Mouse (Mus musculus) ES-E14 (cell line): Measurements from ENCODE around the gene Hes3. TPM values are rescaled to one million over a fixed set of nuclear protein-coding genes. Genes with fewer than 3 reads are reported as not detected.

Experiments used
- DNase-seq: peaks from one replicate; pipeline ENCODE4 v3.0.0-alpha.2; 2013; ENCODE audit warnings: low read depth, low spot score
- H3K27ac ChIP-seq: 2 replicates; pipeline ENCODE4 v1.5.1; 2012; ENCODE audit warnings: low read depth, mild to moderate bottlenecking, low read length, moderate library complexity, mixed read lengths; ENCODE audit not compliant: poor library complexity, insufficient read depth, severe bottlenecking
- H3K36me3 ChIP-seq: 2 replicates; pipeline ENCODE4 v1.6.1; 2012; ENCODE audit warnings: mild to moderate bottlenecking, low read length, moderate library complexity, mixed read lengths; ENCODE audit not compliant: control insufficient read depth, poor library complexity, insufficient read depth, severe bottlenecking
- H3K4me1 ChIP-seq, 2 experiments: fragments of 150-350 bp in 1 of 2; sonication (generic) in 1 of 2; 2 replicates each; pipeline ENCODE4 v1.6.1; 2012; ENCODE audit warnings: low read length in 2 of 2, mild to moderate bottlenecking in 1 of 2, mixed read lengths in 1 of 2; ENCODE audit not compliant: control insufficient read depth in 2 of 2, insufficient read depth in 2 of 2, poor library complexity in 1 of 2
- H3K4me3 ChIP-seq, 2 experiments: fragments of 150-350 bp in 1 of 2; sonication (generic) in 1 of 2; 2 replicates each; pipeline ENCODE4 v1.5.1; 2012; ENCODE audit warnings: low read length in 2 of 2, low read depth in 1 of 2, mild to moderate bottlenecking in 1 of 2, mixed read lengths in 1 of 2; ENCODE audit not compliant: insufficient read depth in 1 of 2, poor library complexity in 1 of 2, severe bottlenecking in 1 of 2
- H3K9ac ChIP-seq: 2 replicates; pipeline ENCODE4 v1.6.1; 2012; ENCODE audit warnings: low read depth, mild to moderate bottlenecking, low read length, mixed read lengths; ENCODE audit not compliant: poor library complexity, insufficient read depth, severe bottlenecking
- H3K9me3 ChIP-seq: fragments of 150-350 bp; sonication (generic); 2 replicates; pipeline ENCODE4 v1.6.1; 2012; ENCODE audit warnings: low read depth, mild to moderate bottlenecking, low read length; ENCODE audit not compliant: control insufficient read depth, insufficient read depth
- CHD2 ChIP-seq: IDR thresholded peaks from 2 replicates; pipeline ENCODE4 v1.6.1; 2014; ENCODE audit warnings: mild to moderate bottlenecking, low read depth, low read length, inconsistent platforms
- HCFC1 ChIP-seq: IDR thresholded peaks from 2 replicates; pipeline ENCODE4 v1.6.1; 2012; ENCODE audit warnings: low read length, inconsistent platforms, borderline replicate concordance; ENCODE audit not compliant: insufficient read depth
- MAFK ChIP-seq: IDR thresholded peaks from 2 replicates; pipeline ENCODE4 v1.6.1; 2014; ENCODE audit warnings: mild to moderate bottlenecking, low read depth, low read length, inconsistent platforms; ENCODE audit not compliant: insufficient read depth
- ZC3H11A ChIP-seq: IDR thresholded peaks from 2 replicates; pipeline ENCODE4 v1.6.1; 2012; ENCODE audit warnings: low read depth, mild to moderate bottlenecking, inconsistent platforms, low read length, borderline replicate concordance
- ZNF384 ChIP-seq: IDR thresholded peaks from 2 replicates; pipeline ENCODE4 v1.6.1; 2012; ENCODE audit warnings: low read depth, low read length, inconsistent platforms
- in situ Hi-C, 2 experiments: fragments of 600-800 bp; cut with MboI; formaldehyde crosslinking; loops; one replicate each; pipeline ENCODE4 v1.15.1; 2025; ENCODE audit warnings: low sequenced_read_pairs in 2 of 2, inconsistent platforms in 1 of 2; ENCODE audit not compliant: unreplicated experiment in 2 of 2
- total RNA-seq: library from RNA; depleted of rRNA; stranded (reverse); fragments of 300-350 nt; gene quantifications from 2 replicates; pipeline ENCODE4 v1.2.3, GENCODE M21; 2012

Gene Hes3
- total RNA-seq, 1 experiment: 0.58 TPM

DNA sequence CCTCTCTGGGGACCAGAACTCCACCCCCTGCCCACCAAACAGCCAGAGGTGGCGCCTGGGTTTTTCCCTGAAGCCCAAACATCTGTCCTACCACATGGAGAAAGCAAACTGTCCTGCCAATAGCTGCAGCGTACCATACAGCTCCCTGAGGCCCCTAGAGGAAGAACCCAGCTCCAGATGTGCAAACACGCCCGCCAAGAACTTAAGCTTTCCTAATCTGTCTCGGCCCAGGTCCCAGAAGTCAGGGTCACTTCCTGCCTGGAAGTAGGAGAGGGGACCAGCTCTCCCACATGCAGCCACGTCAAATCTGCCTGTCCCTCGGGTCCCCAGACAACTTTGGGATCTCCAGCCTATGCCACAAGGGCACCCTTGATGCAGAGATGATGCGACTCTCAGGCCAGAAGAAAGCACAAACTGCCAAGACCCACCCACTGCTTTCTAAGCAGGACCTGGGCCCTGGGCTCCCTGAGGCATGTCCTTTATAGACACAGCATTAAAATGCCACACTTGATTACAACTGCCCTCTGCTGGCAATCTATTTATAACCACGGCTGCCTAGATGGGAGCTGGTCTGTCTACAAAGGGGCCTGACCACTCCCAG is 18.9 kb downstream of the Hes3 start:
- Histone ChIP-seq H3K36me3 (peaks cover 6% of the 10 kb centered on the region; the same call in 1 of the 2 replicates), H3K9ac (no peak overlapping the region), H3K27ac (no peak overlapping the region), H3K4me1 (peaks cover 0 to 14% of the 10 kb centered on the region in 2 experiments; a peak in 1 of 4 replicates), H3K4me3 (no peak overlapping the region), H3K9me3 (no peaks in the 10 kb centered on the region)
- no peak for DNase-seq
- TF ChIP-seq MAFK: no peak
- TF ChIP-seq ZC3H11A: no peak
- TF ChIP-seq ZNF384: no peak
- TF ChIP-seq CHD2: no peak
- TF ChIP-seq HCFC1: no peak
- in situ Hi-C loops: no loop called here

DNA sequence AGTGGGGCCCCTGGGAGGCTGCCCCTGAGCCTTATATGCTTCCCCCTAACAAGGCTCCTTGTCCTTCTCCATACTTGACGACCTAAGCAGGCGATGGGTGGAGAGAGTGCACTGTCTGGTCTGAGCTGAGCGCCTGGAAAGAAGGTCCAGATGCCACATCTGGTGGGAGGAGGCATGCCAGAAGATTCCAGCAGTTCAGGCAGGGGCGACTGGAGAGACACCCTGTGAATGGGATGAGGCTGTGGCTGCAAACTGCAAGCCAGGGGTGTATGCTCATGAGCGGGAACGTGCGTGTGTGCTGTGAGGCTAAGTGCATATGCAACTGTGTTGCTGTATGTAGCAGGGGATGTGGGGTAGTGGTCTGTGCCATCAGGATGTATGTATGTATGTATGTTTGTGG is 19.5 kb downstream of the Hes3 start:
- peaks cover 0 to 14% of the 10 kb centered on the region in 2 experiments; a peak in 1 of 4 replicates for H3K4me1 ChIP-seq
- in situ Hi-C loops: no loop called here
- H3K9ac ChIP-seq: no peak overlapping the region

DNA sequence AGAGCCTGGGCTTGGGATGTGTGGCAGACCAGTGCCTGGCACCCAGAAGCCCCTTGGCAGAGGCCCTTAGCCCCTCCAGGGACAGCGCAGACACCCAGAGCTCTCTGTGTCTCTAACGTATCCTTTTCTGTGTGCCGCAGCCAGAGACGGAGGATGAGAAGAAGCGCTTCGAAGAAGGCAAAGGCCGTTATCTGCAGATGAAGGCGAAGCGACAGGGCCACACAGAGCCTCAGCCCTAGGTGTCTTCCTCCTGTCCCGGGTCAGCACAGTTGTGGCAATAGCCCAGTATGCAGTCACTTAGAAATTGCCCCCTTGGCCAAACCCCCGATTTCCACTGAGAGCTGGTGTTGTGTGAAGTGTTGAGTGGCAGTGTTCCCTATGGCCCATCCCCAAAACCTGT is 20.1 kb downstream of the Hes3 start:
- H3K9ac ChIP-seq: no peak overlapping the region
- H3K4me3 ChIP-seq: no peak overlapping the region
- peaks cover 0 to 10% of the 10 kb centered on the region in 2 experiments; a peak in 1 of 4 replicates for H3K4me1 ChIP-seq
- no peak overlapping the region for H3K27ac ChIP-seq
- TF ChIP-seq ZC3H11A (no peak), ZNF384 (no peak), MAFK (no peak), CHD2 (no peak), HCFC1 (no peak)
- peaks cover 6% of the 10 kb centered on the region; the same call in 1 of the 2 replicates for H3K36me3 ChIP-seq
- no peak for DNase-seq
- H3K9me3 ChIP-seq: no peaks in the 10 kb centered on the region
- in situ Hi-C loops: no loop called here

More for the DNA sequence above, 19.5 kb downstream of the Hes3 start:
- Histone ChIP-seq H3K36me3 (peaks cover 6% of the 10 kb centered on the region; the same call in 1 of the 2 replicates), H3K9me3 (no peaks in the 10 kb centered on the region), H3K27ac (no peak overlapping the region), H3K4me3 (no peak overlapping the region)
- no peak for TF ChIP-seq HCFC1
- TF ChIP-seq MAFK: no peak
- no peak for TF ChIP-seq ZNF384
- no peak for TF ChIP-seq CHD2
- TF ChIP-seq ZC3H11A: no peak
- DNase-seq: no peak

DNA sequence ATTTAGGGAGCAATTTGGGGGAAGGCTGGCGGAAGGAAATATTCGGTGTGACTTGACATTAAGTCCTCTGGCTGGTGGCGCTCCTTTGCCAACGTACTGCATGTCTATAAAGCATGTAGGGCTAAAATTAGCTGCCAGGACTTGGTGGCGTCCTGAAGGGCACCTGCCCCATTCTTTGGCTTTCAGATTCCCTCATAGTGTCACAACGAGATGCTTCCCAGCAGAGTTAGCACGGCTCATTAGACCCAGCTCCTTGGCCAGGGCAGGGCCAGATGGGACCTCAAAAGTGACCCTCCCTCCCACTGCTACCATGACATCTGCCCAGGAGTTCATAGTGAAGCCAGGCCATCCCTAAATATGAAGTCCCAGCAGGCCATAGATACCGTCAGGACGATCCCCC is 20.9 kb downstream of the Hes3 start:
- Histone ChIP-seq H3K9ac (no peak overlapping the region), H3K9me3 (no peaks in the 10 kb centered on the region), H3K4me1 (peaks cover 0 to 10% of the 10 kb centered on the region in 2 experiments; a peak in 1 of 4 replicates), H3K36me3 (peaks cover 6% of the 10 kb centered on the region; the same call in 1 of the 2 replicates), H3K4me3 (no peak overlapping the region), H3K27ac (no peak overlapping the region)
- in situ Hi-C loops: no loop called here
- DNase-seq: no peak
- TF ChIP-seq HCFC1 (no peak), ZNF384 (no peak), CHD2 (no peak), ZC3H11A (no peak), MAFK (no peak)
